Mouse (Mus musculus) midbrain, embryonic 15.5 days (tissue): ENCODE measurements around the gene Bivm. TPM values are rescaled to one million over a fixed set of nuclear protein-coding genes. Genes with fewer than 3 reads are reported as not detected.

Experiments used
- ATAC-seq: fragments of 200-750 bp; cut with Nextera tagmentation; replicated peaks from 2 replicates; pipeline ENCODE4 v1.8.0; 2017; ENCODE audit warnings: moderate TSS enrichment
- H3K27ac ChIP-seq: fragments of 300-500 bp; sonication (generic); 2 replicates; pipeline ENCODE4 v1.5.1; 2015; ENCODE audit warnings: mild to moderate bottlenecking, inconsistent platforms
- H3K27me3 ChIP-seq: fragments of 300-500 bp; sonication (generic); replicated peaks from 2 replicates; pipeline ENCODE4 v1.6.1; 2015; ENCODE audit warnings: inconsistent platforms
- H3K36me3 ChIP-seq: fragments of 300-500 bp; sonication (generic); replicated peaks from 2 replicates; pipeline ENCODE4 v1.6.1; 2015; ENCODE audit warnings: inconsistent platforms
- H3K4me1 ChIP-seq: fragments of 300-500 bp; sonication (generic); 2 replicates; pipeline ENCODE4 v1.6.1; 2015; ENCODE audit warnings: inconsistent platforms
- H3K4me2 ChIP-seq: fragments of 300-500 bp; sonication (generic); 2 replicates; pipeline ENCODE4 v1.6.1; 2015; ENCODE audit warnings: inconsistent platforms, mild to moderate bottlenecking, moderate library complexity
- H3K4me3 ChIP-seq: fragments of 300-500 bp; sonication (generic); 2 replicates; pipeline ENCODE4 v1.5.1; 2015; ENCODE audit warnings: mild to moderate bottlenecking, inconsistent platforms
- H3K9ac ChIP-seq: fragments of 300-500 bp; sonication (generic); 2 replicates; pipeline ENCODE4 v1.6.1; 2015; ENCODE audit warnings: mild to moderate bottlenecking, inconsistent platforms
- H3K9me3 ChIP-seq: fragments of 300-500 bp; sonication (generic); 2 replicates; pipeline ENCODE4 v1.6.1; 2016; ENCODE audit warnings: inconsistent platforms
- WGBS: fragments of 180-500 bp; shearing (Covaris S2); methylation state at CpG from one replicate; pipeline ENCODE4 v1.1.7; 2015; ENCODE audit warnings: mixed read lengths; 5-methylcytosine and 5-hydroxymethylcytosine counted together
- polyA plus RNA-seq: library from polyadenylated mRNA; unstranded; fragments of >200 nt; fragmentation: Nextera tagmentation; extraction: Ambion mirVana; gene quantifications from 2 replicates; pipeline ENCODE4 v1.2.1, GENCODE M21; 2015

The Bivm gene
- polyA plus RNA-seq = 30.9 and 33.9 TPM in 2 replicates

GRCm38 (mm10) chr1:44118239-44119054 is at the start of gene Bivm, which contains the start of gene Kdelc1:
Gene Bivm, plus strand, starts transcription at chr1:44118957.
Gene Kdelc1, minus strand, starts transcription at chr1:44118808.
- peak within 1 kb of the TSS; percentile 73 for H3K4me2 ChIP-seq
- peak within 1 kb of the TSS; percentile 97 for H3K27ac ChIP-seq
- H3K36me3 ChIP-seq = 0 out of 2 replicates have a peak, but pooled peaks cover 2% of the 10 kb centered on the region
- H3K27me3 ChIP-seq = no peaks in the 10 kb centered on the region
- WGBS = under 1% methylated on average over 39 of the region's 39 CpGs
- H3K9ac ChIP-seq = peak within 1 kb of the TSS; percentile 95
- H3K4me1 ChIP-seq = peaks cover 24% of the 10 kb centered on the region
- H3K9me3 ChIP-seq = no peaks in the 10 kb centered on the region
- H3K4me3 ChIP-seq = peak within 1 kb of the TSS; percentile 59
- peak; percentile 98 for ATAC-seq

DNA sequence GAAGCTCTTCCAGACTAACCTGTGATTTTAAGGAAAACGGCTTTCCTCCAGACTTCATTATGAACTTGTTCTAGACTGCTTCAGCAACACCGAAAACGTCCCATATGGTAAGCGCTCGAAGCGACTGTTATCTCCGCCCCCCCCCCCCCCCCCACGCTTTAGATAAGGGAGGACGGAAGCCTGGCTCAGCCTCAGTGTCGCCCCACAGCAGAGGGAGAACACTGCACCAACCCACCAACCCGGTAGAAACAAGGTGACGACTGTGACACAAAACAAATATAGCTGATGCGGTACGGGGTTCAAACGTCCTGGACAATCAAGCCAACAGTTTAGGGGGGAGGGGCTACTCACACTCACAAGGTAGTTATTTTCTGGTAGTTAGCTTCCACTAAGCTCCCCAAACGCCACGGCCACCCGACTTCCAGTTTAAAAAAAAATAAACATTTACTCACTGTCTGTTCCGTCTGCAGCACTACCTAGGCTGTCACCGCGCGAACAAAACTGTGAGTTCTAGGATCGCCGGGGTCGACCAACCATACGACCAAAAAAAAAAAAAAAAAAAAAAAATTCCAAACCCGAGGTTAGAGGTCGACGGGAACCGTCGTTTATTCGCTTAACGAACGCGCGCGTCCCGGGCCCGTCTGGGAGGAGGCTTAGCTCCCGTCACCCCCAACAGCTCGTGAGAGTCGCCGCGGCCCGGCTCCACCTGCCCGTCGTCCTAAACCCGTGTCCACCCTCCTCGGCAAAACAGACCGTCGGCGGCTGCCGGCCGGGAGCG is 17.1 kb upstream of the Bivm start:
- H3K9me3 ChIP-seq = no peaks in the 10 kb centered on the region
- peak overlapping the region; percentile 75 for H3K27ac ChIP-seq
- H3K4me2 ChIP-seq = peak overlapping the region; percentile 78
- no peaks in the 10 kb centered on the region for H3K36me3 ChIP-seq
- ATAC-seq = peak; percentile 87
- H3K4me1 ChIP-seq = peaks cover 14% of the 10 kb centered on the region
- WGBS = 1% methylated on average over 55 of the region's 55 CpGs
- H3K27me3 ChIP-seq = no peaks in the 10 kb centered on the region
- peak overlapping the region; percentile 55 for H3K9ac ChIP-seq
- H3K4me3 ChIP-seq = peak overlapping the region; percentile 81

GRCm38 (mm10) chr1:44102259-44102717 is 16.5 kb upstream of the Bivm start, which contains the start of gene Tex30:
Gene Tex30, minus strand, starts transcription at chr1:44102441.
- peak within 1 kb of the TSS; percentile 55 for H3K9ac ChIP-seq
- peak within 1 kb of the TSS; percentile 81 for H3K4me3 ChIP-seq
- H3K27me3 ChIP-seq = no peaks in the 10 kb centered on the region
- H3K36me3 ChIP-seq = no peaks in the 10 kb centered on the region
- H3K4me1 ChIP-seq = peaks cover 14% of the 10 kb centered on the region
- ATAC-seq = peak; percentile 99
- under 1% methylated on average over 52 of the region's 55 CpGs for WGBS
- H3K4me2 ChIP-seq = peak within 1 kb of the TSS; percentile 78
- peak within 1 kb of the TSS; percentile 75 for H3K27ac ChIP-seq
- no peaks in the 10 kb centered on the region for H3K9me3 ChIP-seq

GRCm38 (mm10) chr1:44102939-44103338 is 15.8 kb upstream of the Bivm start:
- Histone ChIP-seq H3K4me1 (peaks cover 14% of the 10 kb centered on the region), H3K27me3 (no peaks in the 10 kb centered on the region), H3K4me3 (peak overlapping the region; percentile 81), H3K9me3 (no peaks in the 10 kb centered on the region), H3K4me2 (peak overlapping the region; percentile 78), H3K36me3 (peaks cover 5% of the 10 kb centered on the region), H3K27ac (no peak overlapping the region), H3K9ac (no peak overlapping the region; the same call in 1 of the 2 replicates)
- 11% methylated on average over 5 of the region's 5 CpGs for WGBS
- ATAC-seq = no peak

GRCm38 (mm10) chr1:44117571-44117970 is 1.2 kb upstream of the Bivm start:
- Histone ChIP-seq H3K4me2 (peak overlapping the region; percentile 73; the same call in 1 of the 2 replicates), H3K9ac (no peak overlapping the region), H3K36me3 (peaks cover 9% of the 10 kb centered on the region; the same call in 1 of the 2 replicates), H3K4me1 (peaks cover 24% of the 10 kb centered on the region), H3K4me3 (peak overlapping the region; percentile 59), H3K27me3 (no peaks in the 10 kb centered on the region), H3K27ac (no peak overlapping the region), H3K9me3 (no peaks in the 10 kb centered on the region)
- ATAC-seq = no peak

GRCm38 (mm10) chr1:44119201-44120073 is 680 bp downstream of the Bivm start:
- Histone ChIP-seq H3K27ac (peak overlapping the region; percentile 97), H3K27me3 (no peaks in the 10 kb centered on the region), H3K4me3 (peak overlapping the region; percentile 59), H3K9me3 (no peaks in the 10 kb centered on the region), H3K9ac (peak overlapping the region; percentile 95), H3K36me3 (no peaks in the 10 kb centered on the region), H3K4me1 (peaks cover 24% of the 10 kb centered on the region), H3K4me2 (peak overlapping the region; percentile 73)
- peak; percentile 90 for ATAC-seq
- WGBS = under 1% methylated on average over 42 of the region's 43 CpGs

- Histone ChIP-seq H3K9me3 (no peaks in the 10 kb centered on the region), H3K36me3 (no peaks in the 10 kb centered on the region), H3K9ac (peak overlapping the region; percentile 95), H3K4me1 (peaks cover 24% of the 10 kb centered on the region), H3K4me3 (peak overlapping the region; percentile 59), H3K27ac (peak overlapping the region; percentile 97), H3K4me2 (peak overlapping the region; percentile 73), H3K27me3 (no peaks in the 10 kb centered on the region)
- ATAC-seq = no peak; the same call in 1 of the 2 replicates
- WGBS = 5% methylated on average over 6 of the region's 6 CpGs
These were observed 1.3 kb downstream of the Bivm start for GRCm38 (mm10) chr1:44120074-44120406.

- H3K27ac ChIP-seq = no peak overlapping the region
- no peaks in the 10 kb centered on the region for H3K9me3 ChIP-seq
- 0 out of 2 replicates have a peak, but pooled peaks cover 8% of the 10 kb centered on the region for H3K36me3 ChIP-seq
- H3K4me1 ChIP-seq = peaks cover 24% of the 10 kb centered on the region
- WGBS = 92% methylated on average over 3 of the region's 3 CpGs
- no peaks in the 10 kb centered on the region for H3K27me3 ChIP-seq
- no peak overlapping the region for H3K4me2 ChIP-seq
- H3K4me3 ChIP-seq = no peak overlapping the region
- no peak for ATAC-seq
- no peak overlapping the region for H3K9ac ChIP-seq
These were observed 3.5 kb downstream of the Bivm start for GRCm38 (mm10) chr1:44122256-44122655.

DNA sequence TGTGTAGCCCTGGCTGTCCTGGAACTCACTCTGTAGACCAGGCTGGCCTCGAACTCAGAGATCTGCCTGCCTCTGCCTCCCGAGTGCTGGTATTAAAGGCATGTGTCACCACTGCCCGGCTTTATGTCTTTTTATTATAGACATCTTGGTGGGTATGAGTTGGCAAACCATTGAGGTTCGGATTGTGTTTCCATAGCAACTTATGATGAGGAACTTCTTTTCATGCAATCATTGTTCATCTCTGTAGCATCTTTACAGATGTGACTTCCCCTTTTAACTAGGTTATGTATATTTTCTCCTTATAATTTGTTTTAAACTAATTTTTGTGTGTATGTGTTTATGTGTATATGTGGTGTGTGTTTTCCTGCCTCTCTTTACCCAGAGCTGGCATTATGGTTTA is 6.8 kb downstream of the Bivm start:
- Histone ChIP-seq H3K9me3 (no peaks in the 10 kb centered on the region), H3K4me3 (no peak overlapping the region), H3K4me2 (no peak overlapping the region), H3K36me3 (peaks cover 15% of the 10 kb centered on the region; the same call in 1 of the 2 replicates), H3K4me1 (peaks cover 12% of the 10 kb centered on the region), H3K27me3 (no peaks in the 10 kb centered on the region), H3K9ac (no peak overlapping the region), H3K27ac (no peak overlapping the region)
- ATAC-seq = no peak
- 95% methylated on average over 4 of the region's 4 CpGs for WGBS

DNA sequence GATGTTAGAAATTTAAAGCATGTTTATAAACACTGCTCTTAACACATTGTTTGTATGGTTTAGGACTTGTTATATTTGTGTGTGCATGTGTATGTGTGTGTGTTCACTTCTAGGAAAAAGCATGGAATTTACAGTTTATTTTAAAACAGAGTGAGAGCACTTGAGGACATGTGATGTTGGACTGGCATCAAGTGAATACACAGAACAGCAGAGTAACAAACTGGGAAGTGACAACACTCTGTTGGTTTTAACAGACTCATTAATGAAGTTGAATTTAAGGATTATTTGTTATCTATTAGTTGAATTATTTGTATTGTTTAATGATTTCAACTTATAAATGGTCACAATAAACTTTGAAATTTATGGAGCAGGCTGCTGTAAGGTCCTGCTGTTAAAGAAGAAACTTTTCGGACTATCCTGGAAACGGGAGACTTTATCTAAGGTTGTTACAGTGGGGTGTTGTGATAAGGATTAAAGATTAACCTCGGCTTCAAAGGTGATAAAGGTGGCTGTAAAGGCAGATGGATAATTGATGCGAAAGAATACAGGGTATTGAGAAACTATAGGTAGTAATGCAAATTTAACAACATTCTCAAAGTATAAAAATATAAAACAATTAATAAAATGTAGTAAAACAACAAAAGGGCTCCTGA is 11.3 kb downstream of the Bivm start:
- Histone ChIP-seq H3K27me3 (no peaks in the 10 kb centered on the region), H3K4me3 (no peak overlapping the region), H3K27ac (no peak overlapping the region), H3K9me3 (no peaks in the 10 kb centered on the region), H3K4me1 (no peaks in the 10 kb centered on the region), H3K4me2 (no peak overlapping the region), H3K9ac (no peak overlapping the region), H3K36me3 (peaks cover 19% of the 10 kb centered on the region; the same call in 1 of the 2 replicates)
- no peak for ATAC-seq
- 92% methylated on average over 4 of the region's 4 CpGs for WGBS

- Histone ChIP-seq H3K9ac (no peak overlapping the region), H3K27me3 (no peaks in the 10 kb centered on the region), H3K4me1 (no peaks in the 10 kb centered on the region), H3K27ac (no peak overlapping the region), H3K36me3 (peaks cover 33% of the 10 kb centered on the region), H3K9me3 (no peaks in the 10 kb centered on the region), H3K4me2 (no peak overlapping the region), H3K4me3 (no peak overlapping the region)
- ATAC-seq = no peak
- 92% methylated on average over 4 of the region's 4 CpGs for WGBS
These were observed 21.5 kb downstream of the Bivm start for GRCm38 (mm10) chr1:44140232-44140631.
